Mouse (Mus musculus): ENCODE measurements at regions not wholly inside any gene's neighbourhood (a gene's known extent, or its start where the extent isn't known, plus 50 kb on each side); places are given as distances from the start of the nearest gene placed in this dataset.

DNA sequence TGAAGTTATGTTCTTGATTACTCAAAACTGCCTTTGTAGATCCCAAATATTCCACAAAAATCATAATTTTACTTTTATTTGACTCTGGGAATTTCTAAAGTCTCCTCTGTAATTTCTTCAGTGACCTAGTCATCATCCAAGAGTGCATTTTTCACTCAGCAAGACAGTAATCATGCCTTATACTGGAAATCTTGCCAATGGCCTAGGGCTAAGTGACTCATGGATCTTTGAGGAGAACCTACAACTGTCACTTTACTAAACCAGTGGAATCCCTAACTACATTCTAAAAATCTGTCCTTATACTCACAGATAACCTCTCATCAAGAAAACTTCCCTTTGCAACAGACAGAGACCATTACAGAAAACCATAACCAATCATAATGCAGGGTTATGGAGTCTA, 98.0 kb upstream of the Tbc1d5 start:
- no peak for DNase-seq (ENCODE audit: low spot score in 2 of 2)

DNA sequence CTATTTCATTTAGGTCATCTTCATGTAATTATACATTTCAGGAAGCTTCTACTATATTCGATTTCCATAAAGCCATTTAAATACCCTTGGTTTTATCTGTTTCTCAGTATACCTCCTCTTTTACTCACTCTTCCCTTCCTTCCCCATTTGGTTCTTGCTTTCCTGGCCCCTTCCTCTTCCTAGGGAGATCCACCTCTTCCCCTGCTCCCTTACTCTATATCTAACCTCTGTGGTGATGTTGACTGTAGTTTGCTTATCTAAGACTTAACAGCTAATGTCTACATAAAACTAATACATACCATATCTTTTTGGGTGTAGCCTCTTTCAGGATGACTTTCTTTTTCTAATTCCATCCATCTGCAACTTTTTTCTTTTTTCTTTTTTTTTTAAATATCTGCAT, 92.9 kb upstream of the Tbc1d5 start:
- no peak for DNase-seq (ENCODE audit: low spot score in 2 of 2)

DNA sequence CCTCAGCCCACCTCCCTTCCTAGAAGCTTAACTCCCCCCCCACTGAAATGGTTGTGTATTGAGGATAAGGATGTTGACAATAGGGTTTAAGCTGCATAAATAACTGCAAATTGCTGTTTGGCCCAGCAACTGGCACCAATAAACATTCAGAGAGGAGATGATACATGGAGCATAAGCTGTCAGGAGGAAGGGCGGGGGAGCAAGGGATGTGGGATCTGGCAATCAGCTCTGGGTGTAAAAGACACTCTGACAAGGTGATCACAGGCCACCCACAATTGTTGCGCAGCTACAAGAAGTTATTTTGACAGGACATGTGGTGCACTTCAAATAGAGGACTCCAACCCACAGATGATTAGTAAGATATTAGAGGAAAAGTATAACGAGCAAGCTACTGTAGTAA, 83.8 kb upstream of the Tbc1d5 start:
- DNase-seq (ENCODE audit: low spot score in 2 of 2), result no peak

DNA sequence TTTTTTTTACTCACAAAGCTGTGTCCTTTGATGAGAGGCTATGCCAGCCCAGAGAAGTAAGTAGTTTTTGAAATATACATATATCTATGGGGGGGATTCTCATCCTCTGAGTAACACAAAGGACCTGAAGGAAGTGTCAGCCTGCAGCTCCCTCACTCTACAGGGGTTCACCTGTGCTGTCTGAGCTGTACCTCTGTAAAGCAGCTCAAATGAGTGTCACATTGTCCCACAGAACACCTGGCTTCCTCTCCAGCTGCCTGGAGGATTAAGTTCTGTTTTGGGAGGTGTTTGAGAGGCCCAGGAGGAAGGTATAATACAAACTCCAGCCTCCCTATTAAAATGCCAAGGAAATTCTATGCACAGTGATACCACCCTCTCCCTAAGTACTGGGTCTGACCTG, 83.3 kb upstream of the Tbc1d5 start:
- DNase-seq (ENCODE audit: low spot score in 2 of 2), result no peak

DNA sequence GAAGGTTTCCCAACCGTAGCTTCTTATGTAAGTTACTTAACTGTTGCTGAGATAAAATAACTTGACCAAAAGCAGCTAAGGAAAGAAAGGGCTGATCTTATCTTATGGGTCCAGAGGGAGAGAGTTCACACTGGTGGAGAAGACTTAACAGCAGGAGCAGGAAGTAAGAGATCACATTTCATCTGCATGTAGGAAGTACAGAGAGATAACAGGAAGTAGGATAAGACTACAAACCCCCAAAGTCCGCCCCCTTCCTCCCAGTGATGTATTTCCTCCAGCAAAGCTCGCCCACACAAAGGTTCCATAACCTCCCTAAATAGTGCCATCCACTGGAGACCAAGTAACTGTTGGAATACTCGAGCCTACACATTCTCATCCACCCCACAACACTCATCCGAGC, 79.2 kb upstream of the Tbc1d5 start:
- DNase-seq (ENCODE audit: low spot score in 2 of 2), result no peak

DNA sequence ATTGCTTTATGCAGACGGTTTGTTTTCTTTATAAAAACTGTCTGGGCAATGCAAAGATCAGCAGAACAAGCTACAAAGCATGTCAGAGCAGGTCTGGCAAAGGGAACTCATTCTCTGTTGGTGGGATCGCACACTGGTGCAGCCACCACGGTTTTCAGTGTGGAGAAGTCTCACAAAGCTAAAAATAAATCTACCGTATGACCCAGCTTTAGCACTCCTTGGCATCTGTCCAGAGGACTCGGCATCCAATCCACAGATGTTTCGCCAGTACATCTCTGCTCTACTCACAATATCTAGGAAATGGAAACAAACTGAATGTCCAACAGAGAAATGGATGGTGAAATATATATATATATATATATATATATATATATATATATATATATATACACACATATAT, 69.4 kb upstream of the Tbc1d5 start:
- DNase-seq (ENCODE audit: low spot score in 2 of 2), result no peak

DNA sequence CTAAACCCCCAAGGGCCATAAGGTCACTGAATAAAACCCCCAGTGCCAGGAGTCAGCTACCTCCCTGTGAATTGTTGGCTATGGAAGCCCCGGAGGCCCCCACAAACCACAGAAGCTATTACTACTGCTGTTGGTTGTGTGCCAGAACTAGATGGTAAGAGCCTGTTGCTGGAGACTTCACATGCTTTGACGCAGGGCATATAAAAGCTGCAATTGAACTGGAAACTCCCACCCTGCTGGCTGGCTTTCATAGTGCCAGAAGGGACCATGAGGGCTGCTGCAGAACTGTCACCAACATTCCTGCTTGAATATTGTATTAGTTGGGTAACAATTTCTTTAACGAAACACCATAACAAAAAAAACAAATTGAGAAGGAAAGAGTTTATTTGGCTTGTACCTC, 66.9 kb upstream of the Tbc1d5 start:
- no peak for DNase-seq (ENCODE audit: low spot score in 2 of 2)

DNA sequence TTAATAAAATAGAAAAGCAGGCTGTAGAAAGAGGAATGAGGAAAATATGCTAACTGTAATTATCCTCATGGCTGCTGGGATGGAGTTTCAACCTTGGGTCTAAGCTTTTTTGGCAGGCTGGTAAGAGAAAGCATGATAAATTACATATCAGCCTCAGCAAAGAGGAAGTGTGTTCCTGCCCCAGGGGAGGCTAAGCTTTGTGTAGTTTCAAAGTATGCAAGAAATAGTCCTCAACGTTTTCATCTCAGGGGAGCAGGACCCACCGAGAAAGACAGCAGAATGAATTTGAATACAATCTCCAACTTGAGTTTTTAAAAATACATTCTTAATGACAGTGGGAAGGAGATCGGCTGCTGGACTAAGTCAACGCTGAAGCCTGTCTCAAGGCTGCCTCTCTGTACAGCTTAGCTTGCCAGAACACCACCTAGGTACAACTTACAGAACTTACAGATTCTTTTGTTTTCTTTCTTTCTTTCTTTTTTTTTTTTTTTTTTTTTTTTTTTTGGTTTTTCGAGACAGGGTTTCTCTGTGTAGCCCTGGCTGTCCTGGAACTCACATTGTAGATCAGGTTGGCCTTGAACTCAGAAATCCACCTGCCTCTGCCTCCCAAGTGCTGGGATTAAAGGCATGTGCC, 61.3 kb upstream of the Tbc1d5 start:
- no peak for DNase-seq (ENCODE audit: low spot score in 2 of 2)

DNA sequence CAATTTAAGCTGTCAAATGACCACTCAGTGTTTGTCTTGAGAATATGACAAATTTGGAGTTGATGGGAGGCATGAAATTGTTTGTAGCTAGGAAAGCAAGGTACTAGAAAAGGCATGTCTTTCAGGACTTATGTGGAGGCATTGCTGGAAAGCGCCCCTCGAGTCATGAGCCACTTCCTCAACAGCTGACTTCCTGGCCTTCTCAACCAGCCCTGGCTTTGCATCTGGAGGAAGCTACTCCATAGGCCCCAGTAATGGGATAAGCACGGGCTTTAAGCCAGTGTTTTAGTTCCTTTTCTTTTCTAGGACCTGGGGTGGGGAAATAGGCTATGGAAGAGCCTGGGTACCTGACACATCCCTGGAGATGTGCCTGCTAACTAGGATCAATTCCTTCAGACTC, 60.3 kb upstream of the Tbc1d5 start:
- no peak for DNase-seq (ENCODE audit: low spot score in 2 of 2)

Measured in adrenal gland, adult 18-20 months (tissue).